In genomic region chr5:107438353-107438752, GRCm38 (mm10) we compare ENCODE assay signal across 8 mouse cellular contexts. TPM values are rescaled to one million over a fixed set of nuclear protein-coding genes. Genes with fewer than 3 reads are reported as not detected.
A peak's percentile ranks its signal among the peaks of the same experiment; 100 is the strongest.
DNase-seq lines count a peak whose midpoint lies in the region; ATAC-seq and TF ChIP-seq lines count a peak whose summit lies in the region.

No protein-coding gene starts in this region.

- peak overlapping the region; percentile 87 for H3K27ac ChIP-seq in heart, embryonic 13.5 days (replicated peaks)

- no peak for TF ChIP-seq CTCF in G1E (IDR thresholded peaks at IDR 0.05; ENCODE audit: low read depth, low read length)

- peaks cover 12% of the 10 kb centered on the region for H3K4me1 ChIP-seq in heart, embryonic 13.5 days
- H3K4me1 ChIP-seq in G1E (ENCODE audit: insufficient read depth, low read depth, low read length), result peaks cover 31% of the 10 kb centered on the region
- peaks cover 60% of the 10 kb centered on the region for H3K4me1 ChIP-seq in megakaryocyte, embryonic 14.5 days

- no peaks in the 10 kb centered on the region for H3K36me3 ChIP-seq in heart, embryonic 13.5 days
- H3K36me3 ChIP-seq in G1E (replicated peaks), result peaks cover 3% of the 10 kb centered on the region
- peaks cover 2% of the 10 kb centered on the region for H3K36me3 ChIP-seq in megakaryocyte, embryonic 14.5 days (replicated peaks; ENCODE audit: low read length)

- ATAC-seq in heart, embryonic 13.5 days (ENCODE audit: extremely low read depth, insufficient number of reproducible peaks, low FRiP score, low TSS enrichment), result no peak
- peak; percentile 9; the same call in 1 of the 2 replicates for ATAC-seq in G1E (ENCODE audit: extremely low read depth, insufficient number of reproducible peaks, low FRiP score, poor library complexity, severe bottlenecking)
- peak; percentile 10 to 24; a peak in 1 of 4 replicates for ATAC-seq in hematopoietic stem cell, adult 5-6 weeks (replicated peaks in 1 of 2; ENCODE audit: insufficient read depth in 1 of 2, low FRiP score in 2 of 2, low TSS enrichment in 1 of 2, low read depth in 1 of 2, poor library complexity in 2 of 2, severe bottlenecking in 2 of 2)

- peak overlapping the region; percentile 93 for H3K4me3 ChIP-seq in heart, embryonic 13.5 days
- peak overlapping the region; percentile 84 for H3K4me3 ChIP-seq in G1E (ENCODE audit: low read depth, low read length)
- peak overlapping the region; percentile 99 for H3K4me3 ChIP-seq in megakaryocyte, embryonic 14.5 days (replicated peaks)

- 23% methylated on average over 7 of the region's 7 CpGs for WGBS in heart, embryonic 13.5 days

- H3K27me3 ChIP-seq in heart, embryonic 13.5 days (replicated peaks), result 0 out of 2 replicates have a peak, but pooled peaks cover 9% of the 10 kb centered on the region
- H3K27me3 ChIP-seq in G1E (ENCODE audit: insufficient read depth, low read length), result no peaks in the 10 kb centered on the region
- peaks cover 2% of the 10 kb centered on the region for H3K27me3 ChIP-seq in megakaryocyte, embryonic 14.5 days (replicated peaks)

- peak overlapping the region; percentile 98 for H3K9ac ChIP-seq in heart, embryonic 13.5 days

- no peaks in the 10 kb centered on the region for H3K9me3 ChIP-seq in heart, embryonic 13.5 days
- H3K9me3 ChIP-seq in G1E (replicated peaks), result no peaks in the 10 kb centered on the region
- H3K9me3 ChIP-seq in megakaryocyte, embryonic 14.5 days, result no peaks in the 10 kb centered on the region

- peak overlapping the region; percentile 80 for H3K4me2 ChIP-seq in heart, embryonic 13.5 days

- DNase-seq in heart, postnatal 25 days (ENCODE audit: low spot score), result no peak
- DNase-seq in G1E (ENCODE audit: low spot score), result peak; percentile 18
- DNase-seq in spleen, adult 12 weeks (ENCODE audit: low spot score), result no peak
- no peak for DNase-seq in c-Kit-positive CD71-positive TER-119-positive erythroid progenitor cells, embryonic 14.5 days (ENCODE audit: low spot score)
- no peak for DNase-seq in B cell, adult 2 months

- intact Hi-C loops in heart, postnatal 25 days (cut with DNase I), result loop anchor here (5.0 to 10.0 kb wide), 2 partner anchors 81 to 474 kb away; partner anchors contain the start of gene Cdc7

RNA-seq across cellular contexts. Expression of gene Btbd8, which starts 0.6 kb away (rescaled TPM):
- polyA plus RNA-seq in heart, embryonic 13.5 days (2015; fragmentation: Nextera tagmentation; extraction: Ambion mirVana), result 2.8 and 3.7 TPM in 2 replicates
- 1 to 10 TPM; 4.4 to 5.4 TPM for total RNA-seq in heart, postnatal 25 days (2021)
- 17.3 and 18.2 TPM in 2 replicates for total RNA-seq in G1E (2014; fragmentation: Nextera tagmentation)
- total RNA-seq in G1E (2017), result 5.0 and 5.6 TPM in 2 replicates
- polyA plus RNA-seq in G1E (2012), result 1.2 and 1.4 TPM in 2 replicates
- total RNA-seq in hematopoietic stem cell, adult 5-6 weeks (2017), result 14.2 and 20.2 TPM in 2 replicates
- polyA plus RNA-seq in megakaryocyte, embryonic 14.5 days (2012; ENCODE audit: insufficient read depth, low replicate concordance), result 0.10 TPM in 1 of 2 replicates, not detected in the other

RNA-seq across cellular contexts. Expression of gene Lpcat2b, which starts 7.0 kb away (rescaled TPM):
- polyA plus RNA-seq in heart, embryonic 13.5 days (2015; fragmentation: Nextera tagmentation; extraction: Ambion mirVana), result not detected in 2 replicates
- total RNA-seq in heart, postnatal 25 days (2021), result not detected
- total RNA-seq in G1E (2014; fragmentation: Nextera tagmentation) (0.34 TPM in 1 of 2 replicates, not detected in the other), G1E (2017) (0.11 TPM in 1 of 2 replicates, not detected in the other)
- polyA plus RNA-seq in G1E (2012), result not detected in 2 replicates
- total RNA-seq in hematopoietic stem cell, adult 5-6 weeks (2017), result not detected in 2 replicates
- not detected in 2 replicates for polyA plus RNA-seq in megakaryocyte, embryonic 14.5 days (2012; ENCODE audit: insufficient read depth, low replicate concordance)

RNA-seq across cellular contexts. Expression of gene Ephx4, which starts 35.8 kb away (rescaled TPM):
- 0.41 and 0.68 TPM in 2 replicates for polyA plus RNA-seq in heart, embryonic 13.5 days (2015; fragmentation: Nextera tagmentation; extraction: Ambion mirVana)
- total RNA-seq in heart, postnatal 25 days (2021), result under 1 TPM in 1 of 2 experiments, not detected in 1; 0.26 TPM
- total RNA-seq in G1E (2014; fragmentation: Nextera tagmentation) (not detected in 2 replicates), G1E (2017) (not detected in 2 replicates)
- not detected in 2 replicates for polyA plus RNA-seq in G1E (2012)
- not detected in 2 replicates for total RNA-seq in hematopoietic stem cell, adult 5-6 weeks (2017)
- polyA plus RNA-seq in megakaryocyte, embryonic 14.5 days (2012; ENCODE audit: insufficient read depth, low replicate concordance), result not detected in 2 replicates
